Mouse (Mus musculus): ENCODE data around the gene Pdzd2. TPM values are rescaled to one million over a fixed set of nuclear protein-coding genes. Genes with fewer than 3 reads are reported as not detected.

The Pdzd2 gene
- polyA plus RNA-seq, 1 experiment = 19.8 TPM

GRCm38 (mm10) chr15:12735208-12735607 lies 4.5 kb downstream of the Pdzd2 start:
- Histone ChIP-seq H3K4me3 (ENCODE audit: insufficient read depth, low read length) (no peak overlapping the region), H3K4me1 (ENCODE audit: control insufficient read depth, insufficient read depth, low read length) (peaks cover 5% of the 10 kb centered on the region), H3K27ac (ENCODE audit: insufficient read depth, low read length) (no peak overlapping the region)
- TF ChIP-seq CTCF (IDR thresholded peaks at IDR 0.05; ENCODE audit: extremely low read depth, insufficient read depth, low read length) = no peak

DNA sequence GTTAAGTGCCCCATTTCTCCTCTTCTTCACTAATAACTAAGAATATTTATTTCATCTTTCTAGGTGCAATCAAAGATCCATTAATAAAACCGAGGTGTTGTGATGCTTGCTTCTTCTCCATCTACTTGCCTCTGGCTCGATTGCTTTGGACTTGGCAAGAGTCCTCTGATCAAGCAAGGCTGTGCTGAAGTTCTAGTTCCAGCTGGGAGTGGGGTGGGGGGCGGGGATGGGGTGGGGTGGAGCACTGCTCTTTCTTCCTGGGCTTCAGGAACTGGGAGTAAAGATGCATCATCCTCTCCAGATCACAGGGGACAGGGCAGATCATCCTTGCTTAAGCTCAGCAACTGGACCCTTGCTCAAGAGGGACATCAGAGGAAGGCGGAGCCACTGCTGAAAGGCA lies 5.5 kb downstream of the Pdzd2 start:
- TF ChIP-seq POLR2A (IDR thresholded peaks at IDR 0.05; ENCODE audit: extremely low read depth, insufficient read depth, low read length) (no peak), CTCF (IDR thresholded peaks at IDR 0.05; ENCODE audit: extremely low read depth, insufficient read depth, low read length) (no peak)
- H3K4me1 ChIP-seq (ENCODE audit: control insufficient read depth, insufficient read depth, low read length) = peaks cover 5% of the 10 kb centered on the region
- no peak overlapping the region for H3K4me3 ChIP-seq (ENCODE audit: insufficient read depth, low read length)
- no peak overlapping the region for H3K27ac ChIP-seq (ENCODE audit: insufficient read depth, low read length)

DNA sequence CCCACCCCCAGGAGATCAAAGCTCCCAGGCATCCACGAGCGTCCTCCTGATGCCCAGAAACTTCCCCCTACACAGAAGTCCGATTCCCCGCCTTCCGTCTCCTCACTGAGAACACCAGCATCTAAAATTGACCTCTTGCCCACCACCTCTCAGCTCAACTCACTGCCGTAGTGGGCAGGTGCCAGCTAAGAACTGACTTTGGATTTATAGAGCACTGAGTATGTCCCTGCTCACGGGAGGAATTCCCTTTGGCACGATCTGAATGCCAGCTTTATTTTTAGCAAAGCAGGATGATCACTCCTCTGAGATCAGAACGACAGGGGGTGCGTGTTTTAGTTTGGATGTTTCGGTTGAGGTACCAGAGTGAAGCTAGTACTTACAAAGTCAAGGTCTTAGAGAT lies 7.1 kb downstream of the Pdzd2 start:
- Histone ChIP-seq H3K27ac (ENCODE audit: insufficient read depth, low read length) (no peak overlapping the region), H3K4me3 (ENCODE audit: insufficient read depth, low read length) (no peak overlapping the region), H3K4me1 (ENCODE audit: control insufficient read depth, insufficient read depth, low read length) (peaks cover 5% of the 10 kb centered on the region)
- no peak for TF ChIP-seq POLR2A (IDR thresholded peaks at IDR 0.05; ENCODE audit: extremely low read depth, insufficient read depth, low read length)
- no peak for TF ChIP-seq CTCF (IDR thresholded peaks at IDR 0.05; ENCODE audit: extremely low read depth, insufficient read depth, low read length)

GRCm38 (mm10) chr15:12728381-12728780 lies 11.3 kb downstream of the Pdzd2 start:
- Histone ChIP-seq H3K27ac (ENCODE audit: insufficient read depth, low read length) (no peak overlapping the region), H3K4me3 (ENCODE audit: insufficient read depth, low read length) (no peak overlapping the region), H3K4me1 (ENCODE audit: control insufficient read depth, insufficient read depth, low read length) (peaks cover 7% of the 10 kb centered on the region)
- TF ChIP-seq CTCF (IDR thresholded peaks at IDR 0.05; ENCODE audit: extremely low read depth, insufficient read depth, low read length) = no peak
- TF ChIP-seq POLR2A (IDR thresholded peaks at IDR 0.05; ENCODE audit: extremely low read depth, insufficient read depth, low read length) = no peak

DNA sequence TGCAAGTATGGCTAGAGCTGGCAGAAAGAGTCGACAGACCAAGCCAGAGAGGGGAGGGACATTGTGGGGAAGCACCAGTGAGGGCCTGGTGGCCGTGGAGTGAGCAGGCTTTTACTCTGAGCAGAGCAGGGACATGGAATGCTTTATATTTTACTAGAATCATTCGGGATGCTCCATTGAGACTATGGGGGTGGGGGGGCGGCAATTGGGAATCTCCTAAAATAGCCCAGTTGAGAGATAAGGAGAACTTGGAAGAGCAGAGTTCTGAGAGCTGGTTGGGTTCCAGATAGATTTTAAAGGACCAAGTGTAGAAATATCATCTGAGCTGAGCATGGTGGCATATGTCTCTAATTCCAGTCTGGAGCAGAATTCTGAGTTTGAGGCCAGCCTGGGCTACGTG lies 14.5 kb downstream of the Pdzd2 start:
- no peak overlapping the region for H3K27ac ChIP-seq (ENCODE audit: insufficient read depth, low read length)
- H3K4me3 ChIP-seq (ENCODE audit: insufficient read depth, low read length) = no peak overlapping the region
- H3K4me1 ChIP-seq (ENCODE audit: control insufficient read depth, insufficient read depth, low read length) = peaks cover 2% of the 10 kb centered on the region; the same call in 1 of the 2 replicates
- no peak for TF ChIP-seq POLR2A (IDR thresholded peaks at IDR 0.05; ENCODE audit: extremely low read depth, insufficient read depth, low read length)
- TF ChIP-seq CTCF (IDR thresholded peaks at IDR 0.05; ENCODE audit: extremely low read depth, insufficient read depth, low read length) = no peak

DNA sequence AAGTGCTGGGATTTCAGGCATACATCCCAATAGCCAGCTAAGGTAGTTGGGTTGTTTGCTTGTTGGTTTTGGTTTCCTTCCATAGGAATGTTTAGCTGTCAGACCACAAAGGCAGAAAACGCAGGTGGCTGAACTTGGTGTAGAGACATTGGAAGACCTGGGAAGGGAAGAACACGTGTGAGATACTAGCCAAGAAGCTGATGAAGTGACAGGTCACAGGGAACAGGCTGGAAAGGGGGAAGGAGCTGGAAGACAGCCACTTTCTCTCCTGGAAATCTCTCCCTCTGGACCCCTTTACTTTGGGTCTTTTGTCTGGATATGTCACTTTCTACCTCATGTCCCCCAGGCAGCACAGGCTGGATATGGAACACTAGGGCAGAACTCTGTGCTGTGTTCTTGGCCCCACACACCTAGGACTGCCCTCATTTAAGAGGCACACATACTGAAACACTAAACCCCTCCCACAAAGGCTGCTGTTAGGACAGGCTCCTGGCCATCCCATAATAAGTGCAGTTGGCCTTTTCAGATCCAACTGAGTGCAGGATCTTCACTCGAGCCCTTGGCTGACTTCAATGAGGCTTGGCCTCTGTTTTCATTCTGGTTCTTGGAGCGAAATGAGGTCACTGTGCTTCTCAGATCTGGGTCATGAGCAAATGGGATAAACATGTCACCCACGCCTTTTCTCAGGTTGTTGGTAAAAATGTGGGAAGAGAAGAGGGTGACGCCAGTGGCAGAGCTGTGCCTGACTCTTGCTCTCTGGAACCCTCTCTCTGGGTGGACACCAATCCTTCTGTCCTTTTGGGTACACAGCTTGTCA lies 17.8 kb downstream of the Pdzd2 start:
- peaks cover 2% of the 10 kb centered on the region; the same call in 1 of the 2 replicates for H3K4me1 ChIP-seq (ENCODE audit: control insufficient read depth, insufficient read depth, low read length)
- H3K27ac ChIP-seq (ENCODE audit: insufficient read depth, low read length) = no peak overlapping the region
- TF ChIP-seq CTCF (IDR thresholded peaks at IDR 0.05; ENCODE audit: extremely low read depth, insufficient read depth, low read length) (no peak), POLR2A (IDR thresholded peaks at IDR 0.05; ENCODE audit: extremely low read depth, insufficient read depth, low read length) (no peak)
- H3K4me3 ChIP-seq (ENCODE audit: insufficient read depth, low read length) = no peak overlapping the region

DNA sequence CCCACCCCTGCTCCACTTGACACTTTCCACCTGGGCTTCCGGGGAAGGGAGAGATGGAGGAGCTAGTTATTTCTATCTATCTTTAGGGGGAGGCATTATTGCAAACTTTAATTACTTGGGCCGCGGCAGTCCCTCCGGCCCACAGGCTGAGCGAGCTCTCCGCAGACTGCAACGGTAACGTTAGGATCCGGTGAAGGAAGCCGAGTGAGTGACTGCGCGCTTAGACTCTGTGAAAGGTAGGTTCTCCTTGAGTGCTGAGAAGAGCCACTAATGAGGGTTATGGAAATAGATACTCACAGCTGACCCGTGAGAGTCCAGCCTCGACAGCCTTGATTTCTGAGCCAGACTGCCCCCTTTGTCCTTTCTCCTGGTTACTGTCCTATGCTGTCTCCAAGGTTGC lies 20.9 kb downstream of the Pdzd2 start:
- H3K4me1 ChIP-seq (ENCODE audit: control insufficient read depth, insufficient read depth, low read length) = no peaks in the 10 kb centered on the region
- H3K4me3 ChIP-seq (ENCODE audit: insufficient read depth, low read length) = no peak overlapping the region
- TF ChIP-seq POLR2A (IDR thresholded peaks at IDR 0.05; ENCODE audit: extremely low read depth, insufficient read depth, low read length) (no peak), CTCF (IDR thresholded peaks at IDR 0.05; ENCODE audit: extremely low read depth, insufficient read depth, low read length) (no peak)
- H3K27ac ChIP-seq (ENCODE audit: insufficient read depth, low read length) = no peak overlapping the region

- no peak for TF ChIP-seq CTCF (IDR thresholded peaks at IDR 0.05; ENCODE audit: extremely low read depth, insufficient read depth, low read length)
- TF ChIP-seq POLR2A (IDR thresholded peaks at IDR 0.05; ENCODE audit: extremely low read depth, insufficient read depth, low read length) = no peak
- Histone ChIP-seq H3K27ac (ENCODE audit: insufficient read depth, low read length) (no peak overlapping the region), H3K4me3 (ENCODE audit: insufficient read depth, low read length) (no peak overlapping the region), H3K4me1 (ENCODE audit: control insufficient read depth, insufficient read depth, low read length) (no peaks in the 10 kb centered on the region)
These were observed 22.3 kb downstream of the Pdzd2 start for GRCm38 (mm10) chr15:12717410-12717809.

- no peaks in the 10 kb centered on the region for H3K4me1 ChIP-seq (ENCODE audit: control insufficient read depth, insufficient read depth, low read length)
- TF ChIP-seq POLR2A (IDR thresholded peaks at IDR 0.05; ENCODE audit: extremely low read depth, insufficient read depth, low read length) (no peak), CTCF (IDR thresholded peaks at IDR 0.05; ENCODE audit: extremely low read depth, insufficient read depth, low read length) (no peak)
- H3K4me3 ChIP-seq (ENCODE audit: insufficient read depth, low read length) = no peak overlapping the region
- H3K27ac ChIP-seq (ENCODE audit: insufficient read depth, low read length) = no peak overlapping the region
These were observed 22.8 kb downstream of the Pdzd2 start for GRCm38 (mm10) chr15:12716881-12717280.

- H3K4me1 ChIP-seq (ENCODE audit: control insufficient read depth, insufficient read depth, low read length) = no peaks in the 10 kb centered on the region
- no peak overlapping the region for H3K27ac ChIP-seq (ENCODE audit: insufficient read depth, low read length)
- no peak overlapping the region for H3K4me3 ChIP-seq (ENCODE audit: insufficient read depth, low read length)
- no peak for TF ChIP-seq POLR2A (IDR thresholded peaks at IDR 0.05; ENCODE audit: extremely low read depth, insufficient read depth, low read length)
- TF ChIP-seq CTCF (IDR thresholded peaks at IDR 0.05; ENCODE audit: extremely low read depth, insufficient read depth, low read length) = no peak
These were observed 25.4 kb downstream of the Pdzd2 start for GRCm38 (mm10) chr15:12714322-12714721.
